Mouse (Mus musculus) lung, postnatal 0 days (tissue): Measurements from ENCODE around the gene Enpp3.
A peak's percentile ranks its signal among the peaks of the same experiment; 100 is the strongest.

ENCODE experiments used
- CTCF ChIP-seq: IDR thresholded peaks from 2 replicates; pipeline ENCODE4 v1.5.1; 2016; ENCODE audit warnings: antibody characterized with exemption, mild to moderate bottlenecking
- EP300 ChIP-seq: IDR thresholded peaks from 2 replicates; pipeline ENCODE4 v1.6.1; 2016; ENCODE audit warnings: antibody characterized with exemption, mild to moderate bottlenecking, control low read depth

DNA sequence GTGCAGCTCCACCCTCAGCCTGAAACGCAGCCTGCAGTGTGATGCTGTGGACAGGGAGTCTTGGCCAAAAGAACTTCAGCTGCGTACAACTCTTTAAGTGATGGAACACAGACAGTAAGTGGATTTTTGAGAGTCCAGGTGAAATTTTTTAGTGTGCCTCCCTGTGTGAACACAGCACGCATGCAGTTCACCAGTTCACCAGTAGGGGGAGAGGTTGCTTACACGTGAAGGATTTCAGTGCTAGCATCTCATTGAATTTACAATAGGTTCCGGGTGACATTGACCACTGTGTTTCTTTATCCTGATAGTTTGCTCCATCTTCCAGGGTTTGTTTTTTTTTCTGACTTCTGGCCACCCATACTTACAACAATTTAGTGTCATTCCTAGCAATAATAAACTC, 45.4 kb downstream of the Enpp3 start:
- no peak for TF ChIP-seq EP300
- TF ChIP-seq CTCF: peak; percentile 87
